Mouse (Mus musculus) erythroblast, embryonic 14.5 days (primary cell): ENCODE results near the gene Ube4b.

Source experiments
- GATA1 ChIP-seq: IDR thresholded peaks from 2 replicates; pipeline ENCODE4 v1.6.1; 2012; ENCODE audit warnings: low read length, inconsistent platforms, mixed read lengths
- TAL1 ChIP-seq: IDR thresholded peaks from 3 replicates; pipeline ENCODE4 v1.6.1; 2012; ENCODE audit warnings: low read length, inconsistent platforms, mixed read lengths

DNA sequence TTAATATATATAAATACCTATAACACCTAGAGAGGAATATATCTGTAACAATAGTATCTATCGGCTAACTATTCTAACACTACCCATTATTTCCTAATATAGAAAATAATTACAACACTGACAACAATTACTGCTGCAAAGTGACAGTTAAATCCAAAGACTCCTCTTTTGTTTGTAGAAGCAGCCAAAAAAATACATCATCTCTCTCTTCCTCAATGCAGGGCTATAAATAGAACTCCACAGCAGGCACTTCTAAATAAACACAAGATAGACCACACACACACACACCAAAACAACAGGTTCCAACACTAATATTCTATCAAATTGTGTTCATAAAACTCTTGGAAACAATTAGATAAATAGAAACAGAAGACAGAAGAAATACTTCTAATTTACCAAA, 140.9 kb downstream of the Ube4b start:
- TF ChIP-seq GATA1 (no peak), TAL1 (no peak)
